Mouse (Mus musculus) megakaryocyte, embryonic 14.5 days (primary cell): Measurements from ENCODE around the gene Ace3. TPM values are rescaled to one million over a fixed set of nuclear protein-coding genes. Genes with fewer than 3 reads are reported as not detected.

Experiments
- H3K27me3 ChIP-seq: replicated peaks from 2 replicates; pipeline ENCODE3; 2012; ENCODE audit warnings: inconsistent platforms
- H3K36me3 ChIP-seq: replicated peaks from 2 replicates; pipeline ENCODE3; 2012; ENCODE audit warnings: low read length, inconsistent platforms, mixed read lengths
- H3K4me1 ChIP-seq: 2 replicates; pipeline ENCODE4 v1.6.1; 2012; ENCODE audit warnings: inconsistent platforms
- H3K4me3 ChIP-seq: replicated peaks from 2 replicates; pipeline ENCODE3; 2012; ENCODE audit warnings: moderate library complexity, mild to moderate bottlenecking, inconsistent platforms
- H3K9me3 ChIP-seq: 2 replicates; pipeline ENCODE4 v1.6.1; 2012; ENCODE audit warnings: inconsistent platforms
- FLI1 ChIP-seq: IDR thresholded peaks from 2 replicates; pipeline ENCODE4 v1.6.1; 2012; ENCODE audit warnings: low read length, inconsistent platforms, mixed read lengths
- GATA1 ChIP-seq: IDR thresholded peaks from 3 replicates; pipeline ENCODE4 v1.6.1; 2012; ENCODE audit warnings: mixed read lengths, low read length, inconsistent platforms, borderline replicate concordance
- polyA plus RNA-seq: library from polyadenylated mRNA; stranded (reverse); fragments of >175 nt; gene quantifications from 2 replicates; pipeline ENCODE4 v1.2.3, GENCODE M21; 2012; ENCODE audit warnings: low replicate concordance; ENCODE audit not compliant: insufficient read depth

Ace3 gene
- polyA plus RNA-seq, 1 experiment, result not detected

- no peak overlapping the region for H3K4me3 ChIP-seq
- no peak for TF ChIP-seq GATA1
- TF ChIP-seq FLI1, result no peak
- peaks cover 24% of the 10 kb centered on the region for H3K4me1 ChIP-seq
- H3K27me3 ChIP-seq, result peaks cover 78% of the 10 kb centered on the region
- no peaks in the 10 kb centered on the region for H3K36me3 ChIP-seq
- H3K9me3 ChIP-seq, result no peaks in the 10 kb centered on the region
Observed at GRCm38 (mm10) chr11:105955815-105956430, 38.6 kb upstream of the Ace3 start.

GRCm38 (mm10) chr11:105957501-105957900 lies 37.0 kb upstream of the Ace3 start:
- no peaks in the 10 kb centered on the region for H3K9me3 ChIP-seq
- TF ChIP-seq GATA1 (no peak), FLI1 (no peak)
- no peak overlapping the region for H3K4me3 ChIP-seq
- peaks cover 24% of the 10 kb centered on the region for H3K4me1 ChIP-seq
- peaks cover 77% of the 10 kb centered on the region for H3K27me3 ChIP-seq
- H3K36me3 ChIP-seq, result no peaks in the 10 kb centered on the region

DNA sequence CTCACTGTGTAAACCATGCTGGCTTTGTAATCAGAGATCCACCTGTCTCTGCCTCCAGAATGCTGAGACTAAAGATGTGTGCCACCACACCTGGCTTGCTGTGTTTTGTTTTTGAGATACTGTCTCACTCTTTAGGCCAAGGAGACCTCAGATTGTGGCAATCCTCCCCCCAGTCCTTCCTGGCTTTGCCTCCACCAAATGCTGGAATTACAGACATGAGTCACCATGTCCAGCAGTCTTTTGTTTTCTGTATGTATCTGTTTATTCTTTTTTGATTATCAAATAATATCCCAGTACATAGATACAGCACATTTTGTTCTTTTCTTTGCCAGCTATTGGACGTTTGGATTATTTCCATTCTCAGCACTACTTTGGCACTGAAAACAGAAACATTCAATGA lies 35.9 kb upstream of the Ace3 start:
- H3K4me3 ChIP-seq, result no peak overlapping the region
- peaks cover 76% of the 10 kb centered on the region for H3K27me3 ChIP-seq
- no peaks in the 10 kb centered on the region for H3K36me3 ChIP-seq
- TF ChIP-seq GATA1 (no peak), FLI1 (no peak)
- no peaks in the 10 kb centered on the region for H3K9me3 ChIP-seq
- peaks cover 24% of the 10 kb centered on the region for H3K4me1 ChIP-seq

DNA sequence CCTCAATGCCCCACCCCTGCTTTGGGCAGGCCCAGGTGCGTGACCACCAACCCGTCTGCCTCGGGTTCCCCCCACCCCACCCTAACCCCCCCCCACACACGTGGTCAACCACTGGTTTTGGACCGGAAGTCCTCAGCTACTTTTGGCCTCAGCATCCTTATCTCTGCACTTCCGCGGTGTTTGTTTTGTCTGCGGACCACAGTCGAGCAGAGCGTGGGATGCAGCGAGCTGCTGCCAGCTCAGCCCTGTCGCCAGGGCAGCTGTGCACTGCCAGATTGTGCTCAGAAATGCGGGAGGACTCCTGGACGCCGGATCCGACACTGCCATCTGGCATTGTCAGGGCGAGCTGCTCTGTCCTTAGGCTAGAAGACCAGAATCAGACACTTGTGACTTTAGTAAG lies 35.1 kb upstream of the Ace3 start:
- Histone ChIP-seq H3K9me3 (no peaks in the 10 kb centered on the region), H3K4me3 (peak overlapping the region; percentile 80), H3K27me3 (peaks cover 76% of the 10 kb centered on the region), H3K36me3 (no peaks in the 10 kb centered on the region), H3K4me1 (peaks cover 24% of the 10 kb centered on the region)
- TF ChIP-seq FLI1 (no peak), GATA1 (no peak)

- Histone ChIP-seq H3K27me3 (peaks cover 87% of the 10 kb centered on the region), H3K4me3 (no peak overlapping the region), H3K4me1 (peaks cover 22% of the 10 kb centered on the region), H3K36me3 (no peaks in the 10 kb centered on the region), H3K9me3 (peaks cover 2% of the 10 kb centered on the region; the same call in 1 of the 2 replicates)
- TF ChIP-seq FLI1 (no peak), GATA1 (no peak)
Observed at GRCm38 (mm10) chr11:105964691-105965090, 29.8 kb upstream of the Ace3 start.

DNA sequence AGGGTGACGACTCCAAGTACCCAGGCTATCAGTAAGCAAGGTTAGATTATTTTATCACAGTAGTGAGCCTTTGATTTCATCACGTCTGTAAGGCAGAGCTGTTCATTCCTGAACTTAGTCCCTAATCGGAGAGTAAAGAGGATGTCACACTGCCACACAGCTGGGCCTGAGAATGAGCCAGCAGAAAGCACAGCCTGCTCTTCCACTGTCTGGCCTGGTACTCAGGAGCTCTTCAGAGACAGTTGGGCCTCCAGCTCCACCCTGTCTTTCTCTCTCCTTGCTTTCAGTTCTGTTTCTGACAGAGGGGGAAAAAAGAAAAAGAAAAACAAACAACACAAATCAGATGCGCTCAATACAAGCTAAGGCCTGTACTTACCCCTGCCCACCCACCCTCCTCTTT lies 28.2 kb upstream of the Ace3 start:
- Histone ChIP-seq H3K4me1 (peaks cover 13% of the 10 kb centered on the region), H3K27me3 (peaks cover 91% of the 10 kb centered on the region), H3K4me3 (no peak overlapping the region), H3K36me3 (no peaks in the 10 kb centered on the region), H3K9me3 (peaks cover 2% of the 10 kb centered on the region; the same call in 1 of the 2 replicates)
- no peak for TF ChIP-seq FLI1
- TF ChIP-seq GATA1, result no peak

DNA sequence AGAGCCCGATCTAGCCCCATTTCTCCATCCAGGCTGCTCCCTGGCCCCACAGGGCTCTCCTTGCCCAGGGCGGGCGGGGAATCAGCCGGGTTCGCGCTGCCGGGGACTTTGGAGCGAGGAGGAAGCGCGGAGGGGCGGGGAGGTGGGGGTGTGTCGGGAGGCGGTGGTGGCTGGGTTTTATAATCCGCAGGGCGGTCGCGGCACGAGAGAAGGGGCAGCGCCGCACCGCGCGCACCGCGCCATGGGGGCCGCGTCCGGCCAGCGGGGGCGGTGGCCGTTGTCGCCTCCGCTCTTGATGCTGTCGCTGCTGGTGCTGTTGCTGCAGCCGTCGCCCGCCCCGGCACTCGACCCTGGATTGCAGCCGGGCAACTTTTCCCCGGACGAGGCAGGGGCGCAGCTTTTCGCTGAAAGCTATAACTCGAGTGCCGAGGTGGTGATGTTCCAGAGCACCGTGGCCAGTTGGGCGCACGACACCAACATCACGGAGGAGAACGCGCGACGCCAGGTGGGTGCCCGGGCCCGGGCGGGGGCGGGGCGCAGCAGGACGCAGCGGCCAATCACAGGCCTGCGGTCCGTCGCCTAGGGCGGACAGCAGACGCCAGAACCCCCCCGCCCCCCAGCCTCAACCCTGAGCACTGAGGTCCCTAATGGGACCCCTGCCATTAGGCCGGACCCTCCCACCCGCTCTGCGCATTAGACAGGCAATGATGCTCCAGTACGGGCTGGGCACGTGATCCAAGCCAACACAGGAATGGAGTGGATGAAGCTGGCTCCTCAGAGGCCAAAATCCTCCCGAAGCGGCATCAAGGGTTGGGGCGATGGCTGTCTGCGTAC lies 26.5 kb upstream of the Ace3 start, which contains the start of gene Ace:
TSS of gene Ace (plus strand) at position 205 of the 834 bp plus-strand sequence.
- TF ChIP-seq GATA1, result no peak
- peaks cover 92% of the 10 kb centered on the region for H3K27me3 ChIP-seq

DNA sequence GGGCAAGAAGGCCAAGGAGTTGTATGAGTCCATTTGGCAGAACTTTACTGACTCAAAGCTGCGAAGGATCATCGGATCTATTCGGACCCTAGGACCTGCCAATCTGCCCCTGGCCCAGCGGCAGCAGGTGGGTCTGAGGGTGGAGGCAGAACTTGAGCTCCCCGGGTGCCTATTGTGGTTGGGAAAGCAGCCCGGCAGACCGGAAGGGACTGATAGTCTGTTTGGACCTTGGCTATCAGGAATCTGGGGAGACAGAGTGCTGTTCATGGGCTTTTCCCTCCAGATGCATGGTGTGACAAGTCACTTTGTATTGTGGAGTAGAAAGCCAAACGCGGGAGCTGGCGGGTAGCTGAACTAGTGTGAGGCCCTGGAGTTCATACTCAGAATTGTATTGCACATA lies 25.5 kb upstream of the Ace3 start:
- Histone ChIP-seq H3K4me3 (no peak overlapping the region), H3K36me3 (no peaks in the 10 kb centered on the region), H3K27me3 (peaks cover 94% of the 10 kb centered on the region), H3K9me3 (peaks cover 2% of the 10 kb centered on the region; the same call in 1 of the 2 replicates), H3K4me1 (peaks cover 13% of the 10 kb centered on the region)
- TF ChIP-seq FLI1 (no peak), GATA1 (no peak)

More for the DNA sequence above, 26.5 kb upstream of the Ace3 start, which contains the start of gene Ace:
- peaks cover 13% of the 10 kb centered on the region for H3K4me1 ChIP-seq
- H3K9me3 ChIP-seq, result peaks cover 2% of the 10 kb centered on the region; the same call in 1 of the 2 replicates
- H3K4me3 ChIP-seq, result peak within 1 kb of the TSS; percentile 87
- H3K36me3 ChIP-seq, result no peaks in the 10 kb centered on the region

GRCm38 (mm10) chr11:105969516-105969915 lies 25.0 kb upstream of the Ace3 start:
- H3K27me3 ChIP-seq, result peaks cover 94% of the 10 kb centered on the region

DNA sequence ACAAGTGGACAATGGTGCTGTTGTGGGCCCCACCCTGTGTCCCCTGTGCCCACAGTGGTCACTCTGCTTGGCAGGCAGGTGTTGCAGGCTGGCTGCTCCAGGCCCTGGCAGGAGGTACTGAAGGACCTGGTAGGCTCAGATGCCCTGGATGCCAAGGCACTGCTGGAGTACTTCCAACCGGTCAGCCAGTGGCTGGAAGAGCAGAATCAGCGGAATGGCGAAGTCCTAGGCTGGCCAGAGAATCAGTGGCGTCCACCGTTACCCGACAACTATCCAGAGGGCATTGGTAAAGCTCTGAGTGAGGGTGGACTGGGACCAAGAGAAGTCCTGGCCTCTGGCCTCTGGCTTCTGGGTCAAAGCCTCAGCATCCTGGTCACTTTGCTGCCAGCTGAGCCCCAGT lies 19.9 kb upstream of the Ace3 start:
- Histone ChIP-seq H3K27me3 (peaks cover 96% of the 10 kb centered on the region), H3K4me1 (no peaks in the 10 kb centered on the region), H3K4me3 (no peak overlapping the region), H3K9me3 (no peaks in the 10 kb centered on the region), H3K36me3 (no peaks in the 10 kb centered on the region)
- TF ChIP-seq FLI1, result no peak
- TF ChIP-seq GATA1, result no peak

More at GRCm38 (mm10) chr11:105969516-105969915, 25.0 kb upstream of the Ace3 start:
- peaks cover 2% of the 10 kb centered on the region; the same call in 1 of the 2 replicates for H3K9me3 ChIP-seq
- H3K36me3 ChIP-seq, result no peaks in the 10 kb centered on the region
- TF ChIP-seq FLI1 (no peak), GATA1 (no peak)
- no peak overlapping the region for H3K4me3 ChIP-seq
- peaks cover 13% of the 10 kb centered on the region for H3K4me1 ChIP-seq
